17 mouse cellular contexts compared by ENCODE assay signal in genomic region chr2:10923984-10924383, GRCm38 (mm10).
"Had no signal": no experiment of that assay in that cellular context is flagged by ENCODE, and none has a peak within 500 bp of the region (broad histone marks: within the 10 kb centered on the region; RNA-seq: fewer than 3 reads in every experiment).

No protein-coding gene starts in this region.

- H3K36me3 ChIP-seq: liver, embryonic 13.5 days; midbrain, embryonic 13.5 days; neural tube, embryonic 12.5 days had no signal

- H3K27me3 ChIP-seq: liver, embryonic 13.5 days; midbrain, embryonic 13.5 days had no signal

- DNase-seq: kidney, adult 18-20 months; kidney, adult 9 months; kidney, postnatal 14 days; kidney, postnatal 4 days; left cerebral cortex, postnatal 4 days; liver, embryonic 13.5 days; lung, adult 2 months; right cerebral cortex, adult 18-20 months; right cerebral cortex, postnatal 14 days; right cerebral cortex, postnatal 4 days; thymus, adult 2 months; thymus, postnatal 14 days; thymus, postnatal 4 days had no signal

- H3K4me1 ChIP-seq: liver, embryonic 13.5 days; neural tube, embryonic 12.5 days had no signal

- H3K4me2 ChIP-seq: liver, embryonic 13.5 days; midbrain, embryonic 13.5 days; neural tube, embryonic 12.5 days had no signal

- ATAC-seq: midbrain, embryonic 13.5 days had no signal

- H3K9ac ChIP-seq: liver, embryonic 13.5 days; midbrain, embryonic 13.5 days; neural tube, embryonic 12.5 days had no signal

- H3K27ac ChIP-seq: liver, embryonic 13.5 days; macrophage; midbrain, embryonic 13.5 days; neural tube, embryonic 12.5 days; stomach, postnatal 0 days had no signal

- H3K9me3 ChIP-seq: liver, embryonic 13.5 days; midbrain, embryonic 13.5 days; neural tube, embryonic 12.5 days had no signal

- H3K4me3 ChIP-seq: liver, embryonic 13.5 days; midbrain, embryonic 13.5 days; neural tube, embryonic 12.5 days had no signal
